Mouse (Mus musculus) CH12.LX (cell line): Measurements from ENCODE around the gene Il2ra. TPM values are rescaled to one million over a fixed set of nuclear protein-coding genes. Genes with fewer than 3 reads are reported as not detected.

Experiments
- DNase-seq: peaks from one replicate; pipeline ENCODE4 v3.0.0-alpha.2; 2013; ENCODE audit errors: extremely low read depth
- H3K27ac ChIP-seq: 2 replicates; pipeline ENCODE4 v1.5.1; 2012; ENCODE audit warnings: low read depth, mild to moderate bottlenecking, control low read depth, moderate library complexity; ENCODE audit not compliant: insufficient read depth
- H3K27me3 ChIP-seq: replicated peaks from 2 replicates; pipeline ENCODE3; 2012; ENCODE audit warnings: inconsistent platforms
- H3K36me3 ChIP-seq, 2 experiments: replicated peaks in 1 of 2; 2 replicates each; pipeline versions ENCODE3 to v1.6.1; 2012; ENCODE audit warnings: inconsistent platforms in 1 of 2, low read length in 1 of 2, mild to moderate bottlenecking in 1 of 2, mixed read lengths in 1 of 2, moderate library complexity in 1 of 2; ENCODE audit not compliant: control insufficient read depth in 1 of 2, insufficient read depth in 1 of 2
- H3K4me1 ChIP-seq, 2 experiments: 2 replicates each; pipeline ENCODE4 v1.6.1; 2012; ENCODE audit warnings: inconsistent platforms in 1 of 2, moderate library complexity in 1 of 2; ENCODE audit not compliant: insufficient read depth in 2 of 2, control insufficient read depth in 1 of 2
- H3K4me2 ChIP-seq: 2 replicates; pipeline ENCODE4 v1.6.1; 2012; ENCODE audit warnings: low read depth, mild to moderate bottlenecking, control low read depth; ENCODE audit not compliant: poor library complexity, insufficient read depth, severe bottlenecking
- H3K4me3 ChIP-seq, 3 experiments: fragments of 150-350 bp in 1 of 3; sonication (generic) in 1 of 3; replicated peaks in 1 of 3; 2 replicates each; pipeline versions ENCODE3 to v1.5.1; 2011 to 2012; ENCODE audit warnings: low read depth in 2 of 3, low read length in 2 of 3, mild to moderate bottlenecking in 2 of 3, moderate library complexity in 2 of 3, control low read depth in 1 of 3, improper control_type of control experiment in 1 of 3, inconsistent platforms in 1 of 3, mixed read lengths in 1 of 3; ENCODE audit not compliant: poor library complexity in 1 of 3
- H3K79me2 ChIP-seq: replicated peaks from 2 replicates; pipeline ENCODE4 v1.6.1; 2012; ENCODE audit warnings: mild to moderate bottlenecking, moderate library complexity; ENCODE audit not compliant: control insufficient read depth, poor library complexity, insufficient read depth, severe bottlenecking; ENCODE audit errors: extremely low read depth
- H3K9ac ChIP-seq: 2 replicates; pipeline ENCODE4 v1.6.1; 2012; ENCODE audit warnings: low read depth, mild to moderate bottlenecking, control low read depth, moderate library complexity; ENCODE audit not compliant: insufficient read depth
- H3K9me3 ChIP-seq: replicated peaks from 2 replicates; pipeline ENCODE3; 2012; ENCODE audit warnings: low read length, inconsistent platforms, mixed read lengths
- BHLHE40 ChIP-seq: IDR thresholded peaks from 2 replicates; pipeline ENCODE4 v1.6.1; 2011; ENCODE audit warnings: mild to moderate bottlenecking, low read depth, low read length, improper control_type of control experiment
- E2F4 ChIP-seq: IDR thresholded peaks from 2 replicates; pipeline ENCODE4 v1.6.1; 2011; ENCODE audit warnings: low read depth, low read length, improper control_type of control experiment; ENCODE audit not compliant: insufficient replicate concordance
- ETS1 ChIP-seq: conservative IDR thresholded peaks from 2 replicates; pipeline ENCODE4 v1.6.1; 2012; ENCODE audit warnings: low read depth, mild to moderate bottlenecking, inconsistent platforms, low read length, improper control_type of control experiment, moderate library complexity
- KAT2A ChIP-seq: IDR thresholded peaks from 2 replicates; pipeline ENCODE4 v1.6.1; 2012; ENCODE audit warnings: low read length, improper control_type of control experiment, inconsistent platforms; ENCODE audit not compliant: insufficient replicate concordance
- MAZ ChIP-seq: IDR thresholded peaks from 2 replicates; pipeline ENCODE4 v1.6.1; 2012; ENCODE audit warnings: low read depth, mild to moderate bottlenecking, inconsistent platforms, low read length, improper control_type of control experiment, moderate library complexity
- NELFE ChIP-seq: IDR thresholded peaks from 2 replicates; pipeline ENCODE4 v1.6.1; 2011; ENCODE audit warnings: low read depth, low read length, improper control_type of control experiment
- PAX5 ChIP-seq: IDR thresholded peaks from 2 replicates; pipeline ENCODE4 v1.6.1; 2012; ENCODE audit warnings: low read length, inconsistent platforms, mixed read lengths
- POLR2AphosphoS2 ChIP-seq: IDR thresholded peaks from 2 replicates; pipeline ENCODE4 v1.6.1; 2011; ENCODE audit warnings: low read depth, low read length, improper control_type of control experiment
- RAD21 ChIP-seq: IDR thresholded peaks from 2 replicates; pipeline ENCODE4 v1.6.1; 2011; ENCODE audit warnings: low read depth, mild to moderate bottlenecking, low read length, improper control_type of control experiment, moderate library complexity
- RCOR1 ChIP-seq: conservative IDR thresholded peaks from 2 replicates; pipeline ENCODE4 v1.6.1; 2012; ENCODE audit warnings: low read depth, mild to moderate bottlenecking, inconsistent platforms, low read length, improper control_type of control experiment
- SIN3A ChIP-seq: IDR thresholded peaks from 2 replicates; pipeline ENCODE4 v1.6.1; 2012; ENCODE audit warnings: low read length, improper control_type of control experiment, inconsistent platforms
- SMC3 ChIP-seq: IDR thresholded peaks from 2 replicates; pipeline ENCODE4 v1.6.1; 2011; ENCODE audit warnings: low read depth, low read length, improper control_type of control experiment
- UBTF ChIP-seq: IDR thresholded peaks from 2 replicates; pipeline ENCODE4 v1.6.1; 2012; ENCODE audit warnings: low read depth, mild to moderate bottlenecking, inconsistent platforms, low read length, improper control_type of control experiment, moderate library complexity
- USF2 ChIP-seq: conservative IDR thresholded peaks from 2 replicates; pipeline ENCODE4 v1.6.1; 2011; ENCODE audit warnings: low read depth, low read length, improper control_type of control experiment
- ZC3H11A ChIP-seq: IDR thresholded peaks from 2 replicates; pipeline ENCODE4 v1.6.1; 2012; ENCODE audit warnings: low read depth, mild to moderate bottlenecking, inconsistent platforms, low read length, improper control_type of control experiment
- ZNF384 ChIP-seq: IDR thresholded peaks from 2 replicates; pipeline ENCODE4 v1.6.1; 2012; ENCODE audit warnings: low read depth, low read length, improper control_type of control experiment, inconsistent platforms
- dilution Hi-C: fragments of 300-500 bp; cut with MboI; formaldehyde crosslinking; loops from 2 replicates; pipeline ENCODE4 v1.14.3; 2020; ENCODE audit warnings: low sequenced_read_pairs; ENCODE audit not compliant: extremely low pct_unique_long_range_greater_than_20kb, extremely low pct_ligation_motif_present
- in situ Hi-C: fragments of 300-500 bp; cut with MboI; formaldehyde crosslinking; loops from 3 replicates; pipeline ENCODE4 v1.14.3; 2019; ENCODE audit warnings: low sequenced_read_pairs, low pct_ligation_motif_present, low pct_unique_long_range_greater_than_20kb, mixed read lengths
- polyA plus RNA-seq: library from polyadenylated mRNA; unstranded; fragments of >175 nt; gene quantifications from 2 replicates; pipeline ENCODE4 v1.2.1, GENCODE M21; 2012; ENCODE audit warnings: low read depth; ENCODE audit not compliant: insufficient read length
- total RNA-seq, 2 experiments: library from RNA; depleted of rRNA; stranded (reverse); fragments of 300-350 nt in 1 of 2; fragments of >200 nt in 1 of 2; gene quantifications; 2 replicates each; pipeline ENCODE4 v1.2.3; 2012 to 2014

Il2ra gene
- total and polyA plus RNA-seq, 3 experiments, result 6.0 to 8.8 (median 6.3) TPM

DNA sequence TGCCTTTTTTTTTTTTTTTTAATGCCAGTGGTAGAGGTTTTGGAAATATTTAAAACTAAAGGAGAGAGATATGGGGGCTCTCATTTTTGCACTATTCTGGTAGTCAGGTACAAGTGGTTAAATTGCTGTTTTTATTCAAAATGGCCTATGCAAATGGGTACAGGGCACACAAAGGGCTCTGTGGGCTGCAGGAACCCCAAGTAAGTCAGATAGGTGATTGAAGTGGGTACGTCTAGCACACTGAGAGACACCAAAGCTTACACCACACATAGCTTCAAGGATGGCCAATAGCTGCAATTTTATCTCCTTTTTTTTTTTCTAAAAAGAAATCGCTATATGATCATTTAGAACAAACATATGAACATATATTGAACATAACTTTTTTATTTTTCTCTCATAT is 23.0 kb upstream of the Il2ra start:
- H3K4me3 ChIP-seq, result no peak overlapping the region

DNA sequence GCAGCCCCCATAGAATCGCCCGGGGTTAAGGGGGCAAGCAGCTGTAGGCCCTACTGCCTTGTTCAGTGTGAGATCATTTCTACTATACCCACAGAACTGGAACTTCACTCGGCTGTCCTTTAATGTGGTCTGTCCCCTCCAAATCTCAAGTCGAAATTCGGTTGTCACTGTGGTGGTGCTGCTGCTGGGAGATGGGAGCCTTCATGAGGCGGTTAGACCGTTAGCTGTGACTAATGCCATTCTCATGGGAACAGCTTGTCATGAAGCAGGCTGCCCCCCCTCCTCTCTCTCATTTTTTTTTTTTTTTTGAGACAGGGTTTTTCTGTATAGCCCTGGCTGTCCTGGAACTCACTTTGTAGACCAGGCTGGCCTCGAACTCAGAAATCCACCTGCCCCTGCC is 19.4 kb upstream of the Il2ra start:
- peaks cover 11 to 28% of the 10 kb centered on the region in 2 experiments for H3K4me1 ChIP-seq
- no peak overlapping the region for H3K9ac ChIP-seq
- DNase-seq, result no peak
- in situ Hi-C loops, result no loop called here
- dilution Hi-C loops, result no loop called here
- no peak for TF ChIP-seq RAD21
- TF ChIP-seq ZNF384, result peak; percentile 65
- H3K4me2 ChIP-seq, result no peak overlapping the region
- no peaks in the 10 kb centered on the region for H3K27me3 ChIP-seq
- no peaks in the 10 kb centered on the region for H3K79me2 ChIP-seq
- H3K4me3 ChIP-seq, result no peak overlapping the region
- H3K9me3 ChIP-seq, result no peaks in the 10 kb centered on the region
- no peak overlapping the region for H3K27ac ChIP-seq
- H3K36me3 ChIP-seq, result no peaks in the 10 kb centered on the region

More for the DNA sequence above, 23.0 kb upstream of the Il2ra start:
- Histone ChIP-seq H3K79me2 (no peaks in the 10 kb centered on the region), H3K36me3 (no peaks in the 10 kb centered on the region), H3K9me3 (no peaks in the 10 kb centered on the region), H3K4me2 (no peak overlapping the region)
- in situ Hi-C loops, result no loop called here
- dilution Hi-C loops, result no loop called here
- TF ChIP-seq BHLHE40 (no peak), ETS1 (no peak), E2F4 (no peak), MAZ (no peak), RCOR1 (no peak), NELFE (no peak), RAD21 (no peak), SMC3 (no peak), USF2 (no peak), PAX5 (no peak), KAT2A (no peak), UBTF (no peak), ZNF384 (no peak), ZC3H11A (no peak), POLR2AphosphoS2 (no peak), SIN3A (no peak)
- TF ChIP-seq, all 38 proteins: peak for 0
- no peak overlapping the region for H3K9ac ChIP-seq
- no peaks in the 10 kb centered on the region for H3K27me3 ChIP-seq
- H3K4me1 ChIP-seq, result peaks cover 11 to 28% of the 10 kb centered on the region in 2 experiments
- DNase-seq, result no peak
- no peak overlapping the region for H3K27ac ChIP-seq
